Mouse (Mus musculus): ENCODE measurements around the gene Ap1g2.

- TF ChIP-seq TAL1 (IDR thresholded peaks at IDR 0.05; ENCODE audit: low read length): no peak
- no peak for TF ChIP-seq GATA1 (IDR thresholded peaks at IDR 0.05; ENCODE audit: low read length)
Measured at GRCm38 (mm10) chr14:55059931-55060330, 46.5 kb downstream of the Ap1g2 start.

All from erythroblast, embryonic 14.5 days (primary cell).